Mouse (Mus musculus) intestine, embryonic 15.5 days (tissue): Measurements from ENCODE around the gene Gm42669. TPM values are rescaled to one million over a fixed set of nuclear protein-coding genes. Genes with fewer than 3 reads are reported as not detected.
A peak's percentile ranks its signal among the peaks of the same experiment; 100 is the strongest.

Experiments used
- ATAC-seq: fragments of 200-750 bp; cut with Nextera tagmentation; 2 replicates; pipeline ENCODE4 v1.8.0; 2017; ENCODE audit warnings: moderate TSS enrichment, moderate library complexity
- H3K27ac ChIP-seq: fragments of 300-500 bp; sonication (generic); 2 replicates; pipeline ENCODE4 v1.5.1; 2015; ENCODE audit warnings: mild to moderate bottlenecking, inconsistent platforms
- H3K27me3 ChIP-seq: fragments of 300-500 bp; sonication (generic); replicated peaks from 2 replicates; pipeline ENCODE4 v1.6.1; 2015; ENCODE audit warnings: inconsistent platforms
- H3K36me3 ChIP-seq: fragments of 300-500 bp; sonication (generic); 2 replicates; pipeline ENCODE4 v1.6.1; 2015; ENCODE audit warnings: inconsistent platforms
- H3K4me1 ChIP-seq: fragments of 300-500 bp; sonication (generic); replicated peaks from 2 replicates; pipeline ENCODE4 v1.6.1; 2015; ENCODE audit warnings: inconsistent platforms
- H3K4me2 ChIP-seq: fragments of 300-500 bp; sonication (generic); replicated peaks from 2 replicates; pipeline ENCODE4 v1.6.1; 2015; ENCODE audit warnings: mild to moderate bottlenecking, inconsistent platforms
- H3K4me3 ChIP-seq: fragments of 300-500 bp; sonication (generic); replicated peaks from 2 replicates; pipeline ENCODE4 v1.5.1; 2015; ENCODE audit warnings: inconsistent platforms
- H3K9ac ChIP-seq: fragments of 300-500 bp; sonication (generic); 2 replicates; pipeline ENCODE4 v1.6.1; 2015; ENCODE audit warnings: inconsistent platforms
- H3K9me3 ChIP-seq: fragments of 300-500 bp; sonication (generic); 2 replicates; pipeline ENCODE4 v1.6.1; 2016; ENCODE audit warnings: inconsistent platforms
- WGBS: fragments of 180-500 bp; shearing (Covaris S2); methylation state at CpG from one replicate; pipeline ENCODE4 v1.1.7; 2015; 5-methylcytosine and 5-hydroxymethylcytosine counted together
- polyA plus RNA-seq: library from polyadenylated mRNA; unstranded; fragments of >200 nt; fragmentation: Nextera tagmentation; extraction: Ambion mirVana; gene quantifications from 2 replicates; pipeline ENCODE4 v1.2.1, GENCODE M21; 2015

Gene Gm42669
- polyA plus RNA-seq = 0.04 and 0.24 TPM in 2 replicates

DNA sequence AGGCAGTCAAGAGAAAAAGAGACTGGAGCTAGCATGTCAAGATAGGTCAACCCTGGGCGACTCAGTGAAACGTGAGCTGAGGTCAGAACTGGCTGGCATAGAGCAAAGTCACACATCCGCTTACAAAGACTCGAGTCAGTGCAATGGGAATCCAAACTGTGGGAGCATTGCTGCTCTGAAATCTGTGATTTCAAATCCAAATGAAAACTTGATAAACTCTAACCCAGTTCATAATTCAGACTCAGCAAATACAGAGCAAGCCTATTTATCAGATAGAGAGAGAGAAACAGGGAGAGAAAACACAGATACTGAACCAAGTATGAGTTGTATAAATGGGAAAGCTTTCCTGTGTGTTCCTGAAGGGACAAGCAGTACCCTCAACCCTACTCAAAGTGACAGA is at the start of gene Gm42669:
Gm42669 (plus strand) TSS at position 301 of the 400 bp plus-strand sequence.
- no peaks in the 10 kb centered on the region for H3K36me3 ChIP-seq
- H3K4me3 ChIP-seq = no peak within 1 kb of the TSS
- 69% methylated on average over 4 of the region's 4 CpGs for WGBS
- H3K4me2 ChIP-seq = no peak within 1 kb of the TSS
- H3K9ac ChIP-seq = no peak within 1 kb of the TSS
- H3K27ac ChIP-seq = no peak within 1 kb of the TSS
- H3K9me3 ChIP-seq = no peaks in the 10 kb centered on the region
- ATAC-seq = no peak
- no peaks in the 10 kb centered on the region for H3K27me3 ChIP-seq
- H3K4me1 ChIP-seq = no peaks in the 10 kb centered on the region

DNA sequence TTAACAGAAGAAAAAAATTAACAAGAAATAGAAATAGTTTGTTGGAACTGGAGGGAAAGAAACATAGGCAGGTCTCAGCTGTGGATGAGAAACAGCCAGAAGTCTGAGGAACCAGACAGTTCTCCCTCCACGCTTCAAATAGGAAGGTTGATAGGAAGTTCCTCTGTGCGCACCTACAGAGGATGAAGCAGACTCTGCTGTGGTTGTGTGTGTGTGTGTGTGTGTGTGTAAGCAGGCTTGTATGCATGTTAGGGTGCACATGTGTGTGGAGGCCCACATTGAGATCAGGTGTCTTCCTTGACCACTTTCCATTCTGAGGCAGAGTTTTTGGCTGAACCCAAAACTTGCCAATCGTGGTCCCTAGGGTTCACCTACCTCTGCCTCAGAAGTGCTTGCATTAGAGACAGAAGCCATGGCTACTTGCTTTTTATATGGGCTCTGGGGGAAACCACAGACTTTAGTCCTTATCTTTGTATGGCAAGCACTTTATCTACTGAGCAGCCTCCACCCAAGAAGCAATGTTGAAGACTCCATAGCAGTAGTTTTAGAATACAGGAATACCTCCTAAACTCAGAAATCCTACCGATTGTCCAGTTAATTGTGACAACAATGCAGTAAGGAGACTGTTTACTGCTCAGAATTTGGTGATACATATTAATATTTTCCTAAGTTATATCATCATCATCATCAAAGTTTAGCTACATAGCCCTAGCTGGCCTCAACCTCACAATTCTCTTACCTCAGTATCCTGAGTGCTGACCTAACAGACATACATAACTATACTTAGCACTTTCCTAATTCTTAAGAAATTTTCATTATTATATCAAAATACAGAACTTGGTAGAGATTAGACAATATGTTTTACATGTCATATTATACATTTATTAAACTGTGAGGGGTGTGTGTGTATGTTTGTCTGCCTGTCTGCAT is 45.0 kb upstream of the Gm42669 start:
- Histone ChIP-seq H3K4me3 (no peak overlapping the region), H3K27me3 (no peaks in the 10 kb centered on the region), H3K4me1 (no peaks in the 10 kb centered on the region), H3K4me2 (no peak overlapping the region), H3K9me3 (no peaks in the 10 kb centered on the region), H3K9ac (no peak overlapping the region), H3K27ac (no peak overlapping the region), H3K36me3 (no peaks in the 10 kb centered on the region)
- ATAC-seq = no peak
- 90% methylated on average over 4 of the region's 4 CpGs for WGBS

DNA sequence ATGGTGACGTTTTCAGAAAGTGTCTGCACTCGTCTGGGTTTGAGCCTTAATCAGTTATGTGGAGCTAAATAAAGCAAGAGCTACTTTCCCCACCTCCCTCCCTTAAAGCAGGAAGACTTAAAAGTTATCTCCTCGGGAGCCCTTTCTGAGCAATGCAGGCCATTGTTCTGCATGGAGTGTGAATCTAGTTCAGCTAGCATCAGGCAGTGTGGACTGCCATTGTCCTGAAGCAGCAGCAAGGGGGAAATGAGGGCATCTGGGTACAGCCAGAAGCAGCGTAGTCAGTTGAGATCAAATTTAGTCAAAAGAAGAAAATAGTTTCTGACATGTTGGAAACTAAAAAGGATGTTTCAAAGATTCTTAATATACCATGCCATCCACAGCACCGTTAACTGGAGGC is 40.9 kb upstream of the Gm42669 start:
- Histone ChIP-seq H3K4me3 (no peak overlapping the region), H3K27ac (no peak overlapping the region), H3K4me2 (no peak overlapping the region), H3K9me3 (no peaks in the 10 kb centered on the region), H3K4me1 (no peaks in the 10 kb centered on the region), H3K27me3 (no peaks in the 10 kb centered on the region), H3K36me3 (no peaks in the 10 kb centered on the region), H3K9ac (no peak overlapping the region)
- no peak for ATAC-seq
- 62% methylated on average over 5 of the region's 5 CpGs for WGBS

DNA sequence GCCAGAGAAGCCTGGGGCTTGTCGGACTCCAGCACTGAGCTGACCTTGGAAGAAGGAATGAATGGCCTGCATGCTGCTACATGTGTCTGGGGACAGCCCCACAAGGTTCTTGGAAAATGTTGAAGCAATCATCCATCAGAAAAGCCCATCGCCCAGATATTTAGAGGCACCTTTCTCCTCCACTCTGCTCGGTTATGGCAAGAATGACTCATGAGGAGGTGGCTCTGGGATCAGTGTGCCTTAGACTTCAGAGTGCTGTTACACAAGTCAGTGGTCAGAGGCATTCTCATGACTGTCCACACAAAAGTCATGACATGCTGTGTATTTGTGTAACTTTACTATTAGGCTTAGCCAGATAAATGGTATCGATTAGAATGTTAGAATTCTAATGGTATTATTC is 40.3 kb upstream of the Gm42669 start:
- no peak overlapping the region for H3K4me3 ChIP-seq
- H3K9ac ChIP-seq = no peak overlapping the region
- no peak overlapping the region for H3K27ac ChIP-seq
- H3K36me3 ChIP-seq = no peaks in the 10 kb centered on the region
- H3K9me3 ChIP-seq = no peaks in the 10 kb centered on the region
- no peaks in the 10 kb centered on the region for H3K27me3 ChIP-seq
- no peak for ATAC-seq
- H3K4me1 ChIP-seq = no peaks in the 10 kb centered on the region
- WGBS = 84% methylated on average over 4 of the region's 4 CpGs
- H3K4me2 ChIP-seq = no peak overlapping the region

DNA sequence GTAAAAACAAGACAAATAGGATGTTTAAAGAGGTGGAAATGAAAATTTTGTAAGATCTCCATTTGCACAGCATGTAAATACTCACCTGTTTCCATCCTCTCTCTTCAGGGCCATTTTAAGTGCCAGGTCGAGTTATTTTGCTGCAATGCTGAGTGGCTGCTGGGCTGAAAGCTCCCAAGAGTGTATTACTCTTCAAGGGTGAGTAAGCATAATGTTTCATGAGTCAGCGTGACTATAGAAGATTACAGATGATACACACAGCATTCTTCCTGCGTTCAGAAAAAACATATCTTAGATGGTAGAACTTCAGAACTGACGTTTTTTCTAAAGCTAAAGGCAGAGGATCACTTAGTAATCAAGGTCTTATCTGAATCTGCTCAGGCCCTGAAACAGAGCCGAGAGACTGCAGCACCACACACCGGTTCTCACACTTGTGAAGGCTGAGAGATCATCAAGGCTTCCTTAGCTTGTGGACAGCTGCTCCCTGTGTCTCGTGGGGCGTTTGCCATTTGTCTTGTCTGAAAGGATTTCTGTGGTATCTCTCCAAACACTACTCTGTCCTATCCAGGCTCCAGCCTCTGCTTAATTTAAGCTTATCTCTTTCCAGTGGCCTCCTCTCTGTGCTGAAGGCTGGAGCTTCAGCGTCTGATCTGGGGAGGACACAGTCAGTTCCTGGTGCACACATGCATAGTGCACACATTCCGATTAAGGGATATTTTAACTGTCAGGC is 36.7 kb upstream of the Gm42669 start:
- no peaks in the 10 kb centered on the region for H3K4me1 ChIP-seq
- no peaks in the 10 kb centered on the region for H3K27me3 ChIP-seq
- H3K4me2 ChIP-seq = no peak overlapping the region
- no peaks in the 10 kb centered on the region for H3K36me3 ChIP-seq
- WGBS = 75% methylated on average over 10 of the region's 10 CpGs
- H3K4me3 ChIP-seq = no peak overlapping the region
- H3K9ac ChIP-seq = no peak overlapping the region
- H3K9me3 ChIP-seq = no peaks in the 10 kb centered on the region
- ATAC-seq = no peak
- H3K27ac ChIP-seq = no peak overlapping the region

DNA sequence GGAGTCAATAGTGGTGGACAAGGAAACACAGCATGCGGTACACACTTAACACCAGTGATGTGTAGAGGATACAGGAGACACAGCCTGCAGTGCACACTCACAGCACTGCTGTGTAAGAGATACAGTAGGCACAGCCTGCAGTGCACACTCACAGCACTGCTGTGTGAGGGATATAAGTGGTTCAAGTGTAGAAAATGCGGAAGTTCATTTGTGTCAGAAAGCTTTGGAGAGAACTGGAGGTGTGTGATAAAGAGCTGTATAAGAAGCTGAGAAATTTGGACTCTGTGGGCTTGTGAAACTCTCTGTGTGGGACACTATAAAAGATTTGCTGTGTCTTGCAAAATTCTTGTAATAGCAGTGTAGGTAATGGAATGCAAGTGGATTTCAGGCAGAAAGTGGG is 27.2 kb upstream of the Gm42669 start:
- 85% methylated on average over 2 of the region's 2 CpGs for WGBS
- no peak overlapping the region for H3K4me2 ChIP-seq
- H3K27ac ChIP-seq = no peak overlapping the region
- H3K9me3 ChIP-seq = no peaks in the 10 kb centered on the region
- no peak overlapping the region for H3K4me3 ChIP-seq
- ATAC-seq = no peak
- H3K36me3 ChIP-seq = no peaks in the 10 kb centered on the region
- H3K4me1 ChIP-seq = no peaks in the 10 kb centered on the region
- H3K27me3 ChIP-seq = no peaks in the 10 kb centered on the region
- no peak overlapping the region for H3K9ac ChIP-seq

DNA sequence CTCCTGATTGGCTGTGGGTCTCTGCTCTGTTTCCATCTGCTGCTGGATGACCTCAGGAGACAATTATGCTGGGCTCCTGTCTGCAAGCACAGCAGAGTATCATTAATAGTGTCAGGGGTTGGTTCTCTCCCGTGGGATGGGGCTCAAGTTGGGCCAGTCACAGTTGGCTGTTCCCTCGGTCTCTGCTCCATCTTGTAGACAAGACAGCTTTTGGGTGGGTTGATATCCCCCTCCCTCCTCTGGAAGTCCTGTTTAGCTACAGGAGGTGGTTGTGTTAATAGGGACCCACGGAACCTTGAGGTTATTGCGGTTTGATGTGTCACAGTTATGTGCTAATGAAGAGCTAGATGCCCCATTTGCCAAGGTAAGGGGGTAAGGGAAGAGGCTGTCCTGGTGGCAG is 18.4 kb upstream of the Gm42669 start:
- WGBS = 57% methylated on average over 4 of the region's 4 CpGs
- Histone ChIP-seq H3K4me2 (no peak overlapping the region), H3K9ac (no peak overlapping the region), H3K27me3 (no peaks in the 10 kb centered on the region), H3K36me3 (no peaks in the 10 kb centered on the region), H3K27ac (no peak overlapping the region), H3K9me3 (no peaks in the 10 kb centered on the region), H3K4me3 (no peak overlapping the region), H3K4me1 (no peaks in the 10 kb centered on the region)
- no peak for ATAC-seq

DNA sequence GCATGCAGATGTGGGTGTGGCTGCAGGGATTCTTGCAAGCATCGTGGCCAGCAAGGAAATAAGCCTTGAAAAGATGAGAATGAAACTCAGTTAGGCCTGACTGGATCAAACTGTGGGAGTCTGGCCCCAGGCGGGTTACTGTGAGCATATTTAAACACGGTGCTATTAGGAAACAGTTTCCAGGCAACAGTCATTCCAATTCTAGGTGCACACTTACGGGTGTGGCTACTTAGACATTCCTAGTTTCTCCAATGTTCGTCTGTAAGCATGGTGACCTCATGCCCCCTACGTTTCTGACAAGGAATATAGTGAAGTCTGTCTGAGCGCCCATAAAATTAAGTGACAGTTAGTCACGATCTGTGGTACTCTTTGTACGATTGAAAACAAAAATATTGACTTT is 16.4 kb upstream of the Gm42669 start:
- WGBS = 67% methylated on average over 9 of the region's 9 CpGs
- H3K36me3 ChIP-seq = no peaks in the 10 kb centered on the region
- H3K9ac ChIP-seq = no peak overlapping the region
- no peaks in the 10 kb centered on the region for H3K27me3 ChIP-seq
- H3K4me1 ChIP-seq = no peaks in the 10 kb centered on the region
- ATAC-seq = no peak
- no peak overlapping the region for H3K4me3 ChIP-seq
- no peaks in the 10 kb centered on the region for H3K9me3 ChIP-seq
- H3K4me2 ChIP-seq = no peak overlapping the region
- no peak overlapping the region for H3K27ac ChIP-seq

DNA sequence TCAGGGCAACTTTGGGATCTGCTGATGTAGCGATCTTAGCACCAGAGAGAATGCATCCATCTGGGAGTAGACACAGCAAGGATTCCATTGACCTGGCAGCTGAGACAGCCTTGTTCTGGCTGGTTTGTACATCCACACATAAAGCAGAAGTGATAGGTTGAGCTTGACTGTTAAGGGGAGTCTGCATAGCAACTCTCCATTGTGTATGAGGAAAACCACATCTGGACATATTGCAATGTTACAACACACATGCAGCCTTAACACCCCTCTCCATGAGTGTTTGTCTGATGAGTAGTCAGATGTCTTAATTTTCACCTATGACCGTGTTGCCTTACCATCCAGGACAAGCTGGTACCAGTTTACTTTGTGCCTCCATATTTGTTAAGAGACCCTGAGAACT is 14.9 kb upstream of the Gm42669 start:
- H3K4me2 ChIP-seq = no peak overlapping the region

DNA sequence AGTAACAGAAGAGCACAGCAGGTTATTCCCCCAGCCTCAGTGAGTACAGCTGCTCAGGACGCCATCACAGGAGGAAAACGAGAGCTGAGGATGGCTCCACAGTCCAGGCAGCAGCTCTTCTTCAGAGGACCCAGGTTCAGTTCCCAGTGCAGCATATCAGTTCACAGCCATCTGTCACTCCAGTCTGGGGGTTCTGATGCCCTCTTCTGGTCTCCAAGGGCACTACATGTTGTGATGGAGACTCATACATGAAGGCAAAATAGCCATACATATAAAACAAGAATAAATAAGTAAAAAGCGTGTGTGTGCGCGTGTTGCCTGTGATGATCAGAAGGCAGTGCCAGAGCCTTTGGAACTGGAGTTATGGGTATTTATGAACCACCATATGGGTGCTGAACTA is 12.7 kb upstream of the Gm42669 start:
- Histone ChIP-seq H3K4me3 (no peak overlapping the region), H3K4me2 (no peak overlapping the region)
- ATAC-seq = no peak

More for the DNA sequence above, 14.9 kb upstream of the Gm42669 start:
- 93% methylated on average over 2 of the region's 2 CpGs for WGBS
- Histone ChIP-seq H3K4me1 (no peaks in the 10 kb centered on the region), H3K36me3 (no peaks in the 10 kb centered on the region), H3K27ac (no peak overlapping the region), H3K9ac (no peak overlapping the region), H3K9me3 (no peaks in the 10 kb centered on the region), H3K4me3 (no peak overlapping the region), H3K27me3 (no peaks in the 10 kb centered on the region)
- no peak for ATAC-seq

DNA sequence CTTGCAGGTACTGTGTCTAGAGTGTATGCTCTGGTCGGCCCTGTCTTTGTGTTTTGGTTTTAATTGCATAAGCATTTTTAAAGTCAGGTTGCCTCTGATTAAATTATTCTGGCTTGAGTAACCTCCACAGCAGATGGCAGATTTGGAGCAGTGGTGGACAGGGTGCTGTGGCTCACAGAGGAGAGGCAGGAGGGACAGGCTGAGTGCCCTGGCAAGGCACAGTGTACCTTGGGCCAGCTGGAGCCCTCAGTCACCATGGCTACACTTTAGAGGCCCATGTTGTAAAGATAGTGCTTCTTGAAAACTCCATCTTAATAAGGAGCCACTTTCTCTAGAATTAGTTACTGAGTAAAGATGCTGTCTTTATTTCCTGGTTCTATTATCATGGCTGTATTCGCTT is 11.4 kb upstream of the Gm42669 start:
- 0 out of 2 replicates have a peak, but pooled peaks cover 2% of the 10 kb centered on the region for H3K36me3 ChIP-seq
- no peak overlapping the region for H3K9ac ChIP-seq
- no peaks in the 10 kb centered on the region for H3K27me3 ChIP-seq
- no peaks in the 10 kb centered on the region for H3K4me1 ChIP-seq
- ATAC-seq = no peak
- H3K9me3 ChIP-seq = no peaks in the 10 kb centered on the region
- no peak overlapping the region for H3K4me3 ChIP-seq
- H3K4me2 ChIP-seq = no peak overlapping the region
- WGBS = 85% methylated on average over 2 of the region's 2 CpGs
- no peak overlapping the region for H3K27ac ChIP-seq

More for the DNA sequence above, 12.7 kb upstream of the Gm42669 start:
- H3K36me3 ChIP-seq = no peaks in the 10 kb centered on the region
- no peaks in the 10 kb centered on the region for H3K27me3 ChIP-seq
- H3K9ac ChIP-seq = no peak overlapping the region
- 98% methylated on average over 5 of the region's 5 CpGs for WGBS
- H3K4me1 ChIP-seq = no peaks in the 10 kb centered on the region
- no peaks in the 10 kb centered on the region for H3K9me3 ChIP-seq
- H3K27ac ChIP-seq = no peak overlapping the region

DNA sequence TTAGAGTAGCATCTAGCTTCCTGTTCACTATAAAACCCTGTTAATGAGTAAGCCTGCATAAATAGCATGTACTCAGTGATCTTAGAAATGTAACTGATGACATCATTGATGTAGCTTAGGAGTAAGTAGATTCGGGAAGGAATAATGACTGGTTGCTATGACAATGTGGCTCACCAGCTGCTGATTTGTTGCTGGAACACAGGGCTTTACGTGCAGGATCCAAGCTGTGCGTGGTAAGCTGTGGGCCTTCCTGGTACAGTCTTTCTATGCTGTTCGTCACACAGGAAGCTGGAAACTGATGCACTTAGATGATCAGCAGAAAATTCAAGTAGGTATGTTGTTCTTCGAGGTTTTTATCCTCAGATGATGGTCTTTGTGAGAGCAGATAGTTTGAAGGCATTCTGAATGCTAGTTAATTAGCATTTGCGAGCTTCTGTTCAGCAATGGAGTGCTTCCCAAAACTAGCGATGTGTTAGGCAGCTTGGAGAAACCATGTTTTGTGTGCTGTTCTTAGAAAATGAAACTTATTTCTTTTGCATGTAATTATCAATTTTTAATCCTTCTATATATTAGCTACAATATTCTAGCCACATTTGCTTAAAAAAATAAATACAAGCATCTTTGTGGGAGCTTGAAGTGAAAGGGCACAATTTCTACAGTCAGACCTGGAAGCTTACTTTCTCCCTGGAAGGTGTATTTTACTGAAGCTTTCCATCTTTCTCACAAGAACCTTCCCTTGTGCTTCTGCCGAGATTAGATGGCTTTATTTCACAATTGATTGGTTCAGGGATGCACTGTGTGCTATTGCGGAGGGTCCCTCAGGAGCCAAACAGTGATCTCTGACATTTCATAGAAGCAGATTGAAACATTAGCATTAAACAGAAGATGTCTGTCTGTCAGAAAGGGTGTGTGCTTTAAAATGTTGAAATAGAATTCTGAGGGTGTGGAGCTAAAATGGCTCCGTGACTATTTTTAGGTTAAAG is 9.6 kb upstream of the Gm42669 start:
- no peak overlapping the region for H3K4me2 ChIP-seq
- no peaks in the 10 kb centered on the region for H3K4me1 ChIP-seq
- peak; percentile 75 for ATAC-seq
- no peaks in the 10 kb centered on the region for H3K9me3 ChIP-seq
- no peak overlapping the region for H3K27ac ChIP-seq
- 65% methylated on average over 10 of the region's 10 CpGs for WGBS
- 0 out of 2 replicates have a peak, but pooled peaks cover 3% of the 10 kb centered on the region for H3K36me3 ChIP-seq
- no peak overlapping the region for H3K9ac ChIP-seq
- no peaks in the 10 kb centered on the region for H3K27me3 ChIP-seq
- no peak overlapping the region for H3K4me3 ChIP-seq
